ENCODE assay signal across 8 mouse cellular contexts in the genomic region with DNA sequence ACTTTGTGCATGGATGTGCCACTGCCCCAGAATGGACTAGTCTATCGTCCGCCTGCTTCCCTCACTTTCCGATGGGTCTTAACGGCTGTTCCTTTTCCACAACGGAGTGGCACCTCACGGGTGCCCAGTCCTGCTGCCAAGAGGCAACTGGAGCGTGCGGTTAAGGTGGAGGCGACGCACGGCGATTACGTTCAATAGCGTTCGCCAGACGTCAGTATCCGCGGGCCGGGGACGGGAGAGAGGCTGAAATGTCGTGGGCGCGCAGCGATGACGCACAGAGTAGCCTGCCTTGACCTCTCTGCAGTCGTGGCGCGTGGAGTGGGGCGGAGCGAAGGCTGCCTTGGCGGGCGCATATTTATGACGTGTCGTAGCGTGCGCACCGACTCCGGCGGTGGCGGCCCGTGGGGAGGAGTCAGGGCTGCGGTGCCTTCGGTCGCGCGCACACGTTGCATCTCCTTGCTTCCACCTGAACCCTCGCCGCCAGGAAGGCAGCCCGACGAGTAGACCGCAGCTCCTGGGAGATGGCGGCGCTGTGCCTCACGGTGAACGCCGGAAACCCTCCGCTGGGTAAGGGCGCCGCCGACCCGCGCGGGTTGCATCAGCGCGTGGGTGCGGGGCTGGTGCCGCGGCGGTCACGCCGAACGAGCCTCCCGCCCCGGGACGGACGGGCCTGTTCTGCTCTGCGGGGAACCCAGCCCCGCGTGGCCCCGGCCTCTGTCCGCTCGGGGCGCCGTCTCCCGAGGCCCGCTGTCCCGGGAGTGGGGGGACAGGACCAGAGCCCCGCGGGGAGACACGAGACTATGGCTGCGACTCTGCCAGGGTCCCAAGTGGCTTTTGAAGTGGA. TPM values are rescaled to one million over a fixed set of nuclear protein-coding genes. Genes with fewer than 3 reads are reported as not detected.
DNase-seq lines count a peak whose midpoint lies in the region; ATAC-seq lines count a peak whose summit lies in the region.

A gene (plus strand): TSS at position 368 of the 844 bp plus-strand sequence.

- intact Hi-C loops in gastrocnemius, postnatal 14 days (cut with DNase I; ENCODE audit: low total_unique reads), result no loop called here
- intact Hi-C loops in left cerebral cortex, postnatal 10 days (cut with DNase I), result no loop called here

- peak; percentile 99 to 100 for DNase-seq in adrenal gland, adult (ENCODE audit: inconsistent age in 2 of 2, low spot score in 1 of 2)
- DNase-seq in embryo, embryonic 10.5 days (ENCODE audit: low spot score), result peak; percentile 99
- peak; percentile 99 for DNase-seq in gastrocnemius, postnatal 14 days
- peak; percentile 99 to 100 for DNase-seq in left cerebral cortex, postnatal 10 days (ENCODE audit: extremely low spot score in 1 of 2, low spot score in 2 of 2)
- peak; percentile 99 for DNase-seq in right cerebral cortex, postnatal 25 days
- peak; percentile 98 to 99 for DNase-seq in urinary bladder, postnatal 4 days (ENCODE audit: low spot score in 2 of 2)

- peak; percentile 90 for ATAC-seq in inflammation-experienced regulatory T-cells, adult 6 months
- peak; percentile 89 for ATAC-seq in megakaryocyte-erythroid progenitor cell, adult 5-6 weeks (replicated peaks; ENCODE audit: low FRiP score, low TSS enrichment, poor library complexity, severe bottlenecking)

RNA-seq across cellular contexts. Expression of the gene that starts here (rescaled TPM):
- 100 to 1,000 TPM; 111 to 118 TPM for total RNA-seq in gastrocnemius, postnatal 14 days (2021)
- polyA plus RNA-seq in inflammation-experienced regulatory T-cells, adult 6 months (2017; shearing (Covaris generic)), result 100 to 1,000 TPM in 2 of 3 experiments, 10 to 100 TPM in 1; 96.3 to 117 (median 102) TPM
- 10 to 100 TPM; 92.5 to 98.2 TPM for total RNA-seq in left cerebral cortex, postnatal 10 days (2021)
- 120 and 136 TPM in 2 replicates for total RNA-seq in megakaryocyte-erythroid progenitor cell, adult 5-6 weeks (2014; fragmentation: Nextera tagmentation)
- total RNA-seq in megakaryocyte-erythroid progenitor cell, adult 5-6 weeks (2017), result 318 and 319 TPM in 2 replicates

Comparison
In these comparisons a context has a peak if more than half of its experiments do, and no peak if none do; other contexts are left out.
1. Peak in every context shown above with its lines: DNase-seq and ATAC-seq.